Mouse (Mus musculus) neural tube, embryonic 12.5 days (tissue): Measurements from ENCODE around the gene Inka2. TPM values are rescaled to one million over a fixed set of nuclear protein-coding genes. Genes with fewer than 3 reads are reported as not detected.
"Not testable (repeated sequence)": the region's sequence is repeated elsewhere in the genome, so short reads cannot be mapped to it uniquely, and the experiment has no call there.

Experiments used
- ATAC-seq: fragments of 200-750 bp; cut with Nextera tagmentation; 2 replicates; pipeline ENCODE4 v1.8.0; 2017; ENCODE audit warnings: low read depth, mild to moderate bottlenecking, moderate TSS enrichment, moderate library complexity; ENCODE audit not compliant: low FRiP score
- H3K27ac ChIP-seq: fragments of 300-500 bp; sonication (generic); 2 replicates; pipeline ENCODE4 v1.5.1; 2016
- H3K27me3 ChIP-seq: fragments of 300-500 bp; sonication (generic); replicated peaks from 2 replicates; pipeline ENCODE4 v1.6.1; 2016; ENCODE audit warnings: mild to moderate bottlenecking
- H3K36me3 ChIP-seq: fragments of 300-500 bp; sonication (generic); 2 replicates; pipeline ENCODE4 v1.6.1; 2016; ENCODE audit warnings: mild to moderate bottlenecking
- H3K4me1 ChIP-seq: fragments of 300-500 bp; sonication (generic); 2 replicates; pipeline ENCODE4 v1.6.1; 2016
- H3K4me2 ChIP-seq: fragments of 300-500 bp; sonication (generic); replicated peaks from 2 replicates; pipeline ENCODE4 v1.6.1; 2016; ENCODE audit warnings: mild to moderate bottlenecking
- H3K4me3 ChIP-seq: fragments of 300-500 bp; sonication (generic); 2 replicates; pipeline ENCODE4 v1.5.1; 2016
- H3K9ac ChIP-seq: fragments of 300-500 bp; sonication (generic); 2 replicates; pipeline ENCODE4 v1.6.1; 2016; ENCODE audit warnings: mild to moderate bottlenecking
- H3K9me3 ChIP-seq: fragments of 300-500 bp; sonication (generic); 2 replicates; pipeline ENCODE4 v1.6.1; 2016; ENCODE audit warnings: mild to moderate bottlenecking
- WGBS: fragments of 180-500 bp; shearing (Covaris S2); methylation state at CpG from one replicate; pipeline ENCODE4 v1.1.7; 2016; 5-methylcytosine and 5-hydroxymethylcytosine counted together
- polyA plus RNA-seq: library from polyadenylated mRNA; unstranded; fragments of >200 nt; fragmentation: Nextera tagmentation; extraction: Ambion mirVana; gene quantifications from 2 replicates; pipeline ENCODE4 v1.2.1, GENCODE M21; 2016

Inka2 gene
- polyA plus RNA-seq, 1 experiment from 2014 or later = 5.6 TPM

DNA sequence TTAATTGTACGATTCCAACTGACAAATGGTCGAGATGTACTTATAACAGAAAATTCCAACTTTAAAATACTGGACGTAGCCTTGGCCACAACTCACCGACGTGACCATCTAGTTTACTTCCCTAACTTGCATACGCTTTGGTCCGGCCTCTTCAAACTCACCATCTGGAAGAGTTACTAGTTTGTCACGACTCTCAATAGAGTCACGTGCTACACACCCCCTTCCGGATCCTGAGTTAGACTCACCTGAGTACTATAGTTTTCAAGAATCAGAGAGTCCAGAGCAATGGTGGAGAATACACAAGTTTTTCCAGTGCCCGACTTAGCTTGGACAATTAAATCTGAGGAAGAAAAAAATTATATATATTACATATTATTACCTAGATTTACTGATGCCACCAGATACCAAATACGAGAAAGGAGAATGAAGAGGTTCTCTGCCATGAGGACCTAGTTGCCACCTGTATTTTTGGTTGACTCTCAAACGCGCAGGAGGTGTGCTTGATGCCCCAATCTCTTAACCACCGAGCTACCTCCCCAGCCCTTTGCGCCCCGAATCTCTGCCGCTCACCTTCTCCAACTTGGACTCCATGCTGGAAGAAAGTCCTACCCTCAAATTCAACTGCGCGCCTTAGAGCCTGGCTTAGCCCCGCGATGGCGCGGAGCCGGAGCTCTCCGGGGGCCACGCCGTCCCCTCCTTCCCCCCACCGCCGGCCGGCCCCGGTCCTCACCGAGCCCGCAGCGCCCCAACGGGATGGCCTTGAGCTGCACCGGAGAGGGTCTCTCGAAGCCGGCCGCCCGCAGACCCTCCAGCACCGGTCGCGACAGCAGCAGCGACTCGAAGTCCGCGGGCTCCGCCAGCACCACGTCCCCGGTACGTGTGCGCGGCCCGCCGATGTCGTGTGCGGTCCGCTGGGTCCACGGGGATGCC is 17.7 kb upstream of the Inka2 start:
- no peak; the same call in 1 of the 2 replicates for ATAC-seq
- no peaks in the 10 kb centered on the region for H3K9me3 ChIP-seq

GRCm38 (mm10) chr3:105687324-105688060 is 16.9 kb upstream of the Inka2 start, which contains the start of gene Ddx20:
Gene Ddx20 (minus strand): TSS chr3:105687574.
- WGBS = under 1% methylated on average over 72 of the region's 72 CpGs
- Histone ChIP-seq H3K4me2 (peak within 1 kb of the TSS; percentile 80), H3K27me3 (no peaks in the 10 kb centered on the region), H3K36me3 (peaks cover 19% of the 10 kb centered on the region; the same call in 1 of the 2 replicates), H3K4me1 (peaks cover 6% of the 10 kb centered on the region; the same call in 1 of the 2 replicates), H3K9ac (peak within 1 kb of the TSS; percentile 86), H3K9me3 (no peaks in the 10 kb centered on the region), H3K4me3 (peak within 1 kb of the TSS; percentile 93), H3K27ac (peak within 1 kb of the TSS; percentile 68; the same call in 1 of the 2 replicates)
- ATAC-seq = peak; percentile 95

More for the DNA sequence above, 17.7 kb upstream of the Inka2 start:
- H3K4me3 ChIP-seq = peak overlapping the region; percentile 93
- H3K9ac ChIP-seq = peak overlapping the region; percentile 86
- H3K4me1 ChIP-seq = peaks cover 6% of the 10 kb centered on the region; the same call in 1 of the 2 replicates
- no peaks in the 10 kb centered on the region for H3K27me3 ChIP-seq
- peak overlapping the region; percentile 68; the same call in 1 of the 2 replicates for H3K27ac ChIP-seq
- peaks cover 22% of the 10 kb centered on the region; the same call in 1 of the 2 replicates for H3K36me3 ChIP-seq
- H3K4me2 ChIP-seq = peak overlapping the region; percentile 80
- 9% methylated on average over 60 of the region's 60 CpGs for WGBS

- 86% methylated on average over 2 of the region's 2 CpGs for WGBS
- H3K27me3 ChIP-seq = no peaks in the 10 kb centered on the region
- H3K9me3 ChIP-seq = no peaks in the 10 kb centered on the region
- H3K4me2 ChIP-seq = no peak overlapping the region
- H3K4me3 ChIP-seq = no peak overlapping the region
- H3K4me1 ChIP-seq = peaks cover 6% of the 10 kb centered on the region; the same call in 1 of the 2 replicates
- H3K36me3 ChIP-seq = peaks cover 9% of the 10 kb centered on the region; the same call in 1 of the 2 replicates
- ATAC-seq = no peak
- no peak overlapping the region for H3K27ac ChIP-seq
- H3K9ac ChIP-seq = no peak overlapping the region
These were observed 15.9 kb upstream of the Inka2 start for GRCm38 (mm10) chr3:105688536-105688935.

- WGBS = 82% methylated on average over 14 of the region's 14 CpGs
- Histone ChIP-seq H3K27ac (no peak overlapping the region), H3K9me3 (no peaks in the 10 kb centered on the region), H3K36me3 (no peaks in the 10 kb centered on the region), H3K27me3 (peaks cover 3% of the 10 kb centered on the region; the same call in 1 of the 2 replicates), H3K9ac (no peak overlapping the region), H3K4me3 (no peak overlapping the region), H3K4me2 (no peak overlapping the region), H3K4me1 (peaks cover 26% of the 10 kb centered on the region)
- ATAC-seq = no peak
These were observed 10.9 kb upstream of the Inka2 start for GRCm38 (mm10) chr3:105693327-105694080.

DNA sequence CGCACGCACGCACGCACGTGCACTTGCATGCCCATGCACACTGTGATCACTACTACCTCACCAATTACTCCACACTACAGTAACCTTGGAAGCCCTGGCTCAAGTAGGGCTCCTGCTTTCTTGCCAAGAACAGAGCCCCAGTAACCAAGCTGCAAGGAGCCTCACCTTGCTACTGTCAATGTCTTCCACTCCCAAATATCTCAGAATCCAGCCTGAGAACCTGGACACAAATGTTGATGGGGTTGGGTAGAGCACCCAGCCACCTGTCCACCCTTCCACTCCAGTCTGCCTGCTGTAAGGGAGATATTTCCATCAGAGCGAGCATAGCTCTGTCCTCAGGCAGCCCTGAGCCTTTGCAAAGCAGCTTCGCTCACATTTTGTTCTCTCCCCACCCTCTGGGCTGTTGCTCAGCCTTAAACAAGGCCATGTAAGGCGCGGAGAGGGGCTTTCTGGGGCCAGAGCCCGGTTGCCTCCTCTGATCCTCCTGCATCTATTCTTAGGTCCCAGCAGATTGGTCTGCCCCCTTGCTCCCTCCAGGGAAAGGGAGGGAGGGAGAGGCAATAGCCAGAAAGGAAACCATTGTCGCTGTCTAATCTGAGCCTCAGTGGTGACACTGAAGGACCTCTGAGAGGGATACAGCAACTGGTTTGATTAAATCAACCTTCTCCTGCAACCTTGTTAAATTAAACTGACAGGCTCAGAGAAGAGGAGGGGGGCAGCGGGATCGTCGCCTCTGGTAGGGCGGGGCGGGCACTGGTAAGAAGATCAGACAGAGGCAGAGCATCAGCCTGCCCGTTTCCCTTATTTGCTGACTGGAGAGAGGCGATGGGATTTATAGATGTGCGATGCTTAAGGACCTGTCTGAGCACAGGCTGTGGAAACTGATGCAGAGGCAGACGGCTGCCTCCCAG is 8.7 kb upstream of the Inka2 start:
- WGBS = 37% methylated on average over 20 of the region's 20 CpGs
- no peaks in the 10 kb centered on the region for H3K36me3 ChIP-seq
- peak; percentile 48; the same call in 1 of the 2 replicates for ATAC-seq
- peaks cover 26% of the 10 kb centered on the region for H3K4me1 ChIP-seq
- H3K27ac ChIP-seq = no peak overlapping the region; the same call in 1 of the 2 replicates
- H3K9ac ChIP-seq = peak overlapping the region; percentile 23; the same call in 1 of the 2 replicates
- H3K4me3 ChIP-seq = no peak overlapping the region
- peaks cover 3% of the 10 kb centered on the region; the same call in 1 of the 2 replicates for H3K27me3 ChIP-seq
- peak overlapping the region; percentile 44 for H3K4me2 ChIP-seq
- H3K9me3 ChIP-seq = no peaks in the 10 kb centered on the region

DNA sequence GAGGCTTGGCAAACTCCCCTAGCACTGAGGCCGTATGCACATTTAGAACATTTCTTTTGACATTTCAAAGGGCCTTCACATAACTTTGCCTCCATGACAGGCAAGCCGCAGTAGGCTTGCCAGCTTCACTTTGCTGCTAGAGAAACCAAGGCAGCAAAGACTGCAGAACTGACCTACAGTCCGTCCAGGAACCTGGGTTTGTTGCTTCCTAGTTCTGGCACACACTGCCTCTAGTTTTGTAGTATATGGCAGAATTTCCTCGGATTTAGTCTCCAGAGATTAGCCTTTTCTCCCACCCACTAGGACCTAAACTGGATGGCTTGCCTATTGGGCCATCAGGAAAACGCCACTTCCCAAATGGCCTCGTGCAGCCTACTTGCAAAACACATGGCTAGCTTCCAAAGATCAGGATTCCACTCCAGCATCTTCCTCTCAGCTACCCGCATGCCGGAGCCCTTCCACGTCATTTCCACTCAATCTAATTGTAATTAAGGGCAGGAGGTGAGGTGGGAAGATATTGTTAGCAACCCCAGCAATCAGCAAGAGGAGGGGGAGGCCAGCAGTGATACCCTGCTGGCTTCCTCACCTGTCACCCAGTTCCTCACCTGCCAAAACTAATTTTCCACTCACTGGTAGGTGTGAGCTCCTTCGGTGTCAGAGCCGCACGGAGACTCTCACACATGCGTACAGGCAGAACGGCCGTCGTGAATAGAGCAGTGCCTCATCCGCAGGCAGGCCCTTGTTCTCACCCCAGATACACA is 7.8 kb upstream of the Inka2 start:
- Histone ChIP-seq H3K36me3 (no peaks in the 10 kb centered on the region), H3K27me3 (peaks cover 6% of the 10 kb centered on the region; the same call in 1 of the 2 replicates), H3K27ac (no peak overlapping the region), H3K4me2 (peak overlapping the region; percentile 44), H3K9me3 (no peaks in the 10 kb centered on the region), H3K4me1 (peaks cover 26% of the 10 kb centered on the region), H3K4me3 (no peak overlapping the region), H3K9ac (no peak overlapping the region)
- 77% methylated on average over 17 of the region's 17 CpGs for WGBS
- ATAC-seq = no peak

GRCm38 (mm10) chr3:105697148-105697441 is 7.3 kb upstream of the Inka2 start:
- no peak overlapping the region for H3K27ac ChIP-seq
- H3K36me3 ChIP-seq = no peaks in the 10 kb centered on the region
- H3K4me2 ChIP-seq = no peak overlapping the region
- no peak overlapping the region for H3K9ac ChIP-seq
- ATAC-seq = no peak
- H3K4me1 ChIP-seq = peaks cover 26% of the 10 kb centered on the region
- no peak overlapping the region for H3K4me3 ChIP-seq
- 74% methylated on average over 5 of the region's 5 CpGs for WGBS
- H3K27me3 ChIP-seq = peaks cover 6% of the 10 kb centered on the region; the same call in 1 of the 2 replicates
- no peaks in the 10 kb centered on the region for H3K9me3 ChIP-seq

DNA sequence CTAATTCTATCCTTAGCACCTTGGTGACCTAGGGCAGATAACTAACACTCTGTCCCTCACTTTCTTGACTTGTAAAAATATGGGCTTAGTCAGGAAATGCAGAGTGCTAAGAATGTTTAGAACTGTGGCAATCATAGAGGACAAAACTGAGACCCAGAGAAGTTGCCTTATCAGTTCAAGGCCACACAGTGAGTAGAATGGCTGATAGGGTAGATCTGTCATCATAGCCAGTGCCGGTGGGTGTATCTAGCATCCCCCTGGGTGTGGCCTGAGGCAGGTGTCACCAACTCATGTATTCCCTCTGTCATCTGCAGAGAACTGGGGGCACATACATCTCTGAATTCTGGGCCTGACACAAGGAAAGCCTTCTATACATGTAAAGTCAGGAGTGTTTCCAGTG is 6.1 kb upstream of the Inka2 start:
- H3K27ac ChIP-seq = no peak overlapping the region
- peaks cover 13% of the 10 kb centered on the region for H3K27me3 ChIP-seq
- H3K4me1 ChIP-seq = peaks cover 26% of the 10 kb centered on the region
- no peak for ATAC-seq
- H3K4me2 ChIP-seq = no peak overlapping the region
- H3K4me3 ChIP-seq = no peak overlapping the region
- WGBS = 74% methylated on average over 1 of the region's 1 CpGs
- no peaks in the 10 kb centered on the region for H3K9me3 ChIP-seq
- no peak overlapping the region for H3K9ac ChIP-seq
- no peaks in the 10 kb centered on the region for H3K36me3 ChIP-seq

- Histone ChIP-seq H3K4me3 (no peak overlapping the region), H3K27me3 (peaks cover 18% of the 10 kb centered on the region), H3K27ac (no peak overlapping the region), H3K4me1 (peaks cover 31% of the 10 kb centered on the region), H3K36me3 (no peaks in the 10 kb centered on the region), H3K9ac (no peak overlapping the region), H3K9me3 (no peaks in the 10 kb centered on the region), H3K4me2 (no peak overlapping the region)
- no peak for ATAC-seq
- 62% methylated on average over 3 of the region's 3 CpGs for WGBS
These were observed 5.0 kb upstream of the Inka2 start for GRCm38 (mm10) chr3:105699241-105699933.

GRCm38 (mm10) chr3:105700786-105701185 is 3.6 kb upstream of the Inka2 start:
- H3K4me1 ChIP-seq = peaks cover 28% of the 10 kb centered on the region
- not testable (repeated sequence) for H3K4me2 ChIP-seq, H3K4me3 ChIP-seq, H3K36me3 ChIP-seq, H3K9ac ChIP-seq, H3K9me3 ChIP-seq, ATAC-seq, H3K27ac ChIP-seq
- 42% methylated on average over 1 of the region's 1 CpGs for WGBS
- H3K27me3 ChIP-seq = peaks cover 26% of the 10 kb centered on the region
